12 mouse cellular contexts compared by ENCODE assay signal in genomic region chr15:67989428-67990272, GRCm38 (mm10).
"Had no signal": no experiment of that assay in that cellular context is flagged by ENCODE, and none has a peak within 500 bp of the region (broad histone marks: within the 10 kb centered on the region; RNA-seq: fewer than 3 reads in every experiment).

No protein-coding gene starts in this region.

- H3K9ac ChIP-seq: kidney, embryonic 15.5 days; liver, embryonic 13.5 days had no signal

- H3K36me3 ChIP-seq: kidney, embryonic 15.5 days; liver, embryonic 13.5 days had no signal

- DNase-seq: kidney, adult 8-10 months; kidney, postnatal 10 days; kidney, postnatal 36 days; layer of hippocampus, postnatal 36 days; liver, embryonic 13.5 days; lung, adult 2 months; lung, postnatal 36 days; midbrain, embryonic 14.5 days; thymus, postnatal 36 days had no signal

- H3K9me3 ChIP-seq: kidney, embryonic 15.5 days; liver, embryonic 13.5 days had no signal

- H3K4me1 ChIP-seq: kidney, embryonic 15.5 days; liver, embryonic 13.5 days had no signal

- H3K27me3 ChIP-seq: kidney, embryonic 15.5 days; liver, embryonic 13.5 days had no signal

- H3K27ac ChIP-seq: kidney, embryonic 15.5 days; left cerebral cortex, adult 2 months; liver, embryonic 13.5 days had no signal

- H3K4me3 ChIP-seq: kidney, embryonic 15.5 days; left cerebral cortex, adult 2 months; liver, embryonic 13.5 days had no signal

- H3K4me2 ChIP-seq: kidney, embryonic 15.5 days; liver, embryonic 13.5 days; midbrain, embryonic 11.5 days had no signal
